Mouse (Mus musculus) embryo, embryonic 10.5 days (tissue): ENCODE measurements at regions not wholly inside any gene's neighbourhood (a gene's known extent, or its start where the extent isn't known, plus 50 kb on each side); places are given as distances from the start of the nearest gene placed in this dataset.
"Not testable (repeated sequence)": the region's sequence is repeated elsewhere in the genome, so short reads cannot be mapped to it uniquely, and the experiment has no call there.

Experiments
- DNase-seq: peaks from one replicate; pipeline ENCODE4 v3.0.0-alpha.2; 2015; ENCODE audit warnings: low spot score

DNA sequence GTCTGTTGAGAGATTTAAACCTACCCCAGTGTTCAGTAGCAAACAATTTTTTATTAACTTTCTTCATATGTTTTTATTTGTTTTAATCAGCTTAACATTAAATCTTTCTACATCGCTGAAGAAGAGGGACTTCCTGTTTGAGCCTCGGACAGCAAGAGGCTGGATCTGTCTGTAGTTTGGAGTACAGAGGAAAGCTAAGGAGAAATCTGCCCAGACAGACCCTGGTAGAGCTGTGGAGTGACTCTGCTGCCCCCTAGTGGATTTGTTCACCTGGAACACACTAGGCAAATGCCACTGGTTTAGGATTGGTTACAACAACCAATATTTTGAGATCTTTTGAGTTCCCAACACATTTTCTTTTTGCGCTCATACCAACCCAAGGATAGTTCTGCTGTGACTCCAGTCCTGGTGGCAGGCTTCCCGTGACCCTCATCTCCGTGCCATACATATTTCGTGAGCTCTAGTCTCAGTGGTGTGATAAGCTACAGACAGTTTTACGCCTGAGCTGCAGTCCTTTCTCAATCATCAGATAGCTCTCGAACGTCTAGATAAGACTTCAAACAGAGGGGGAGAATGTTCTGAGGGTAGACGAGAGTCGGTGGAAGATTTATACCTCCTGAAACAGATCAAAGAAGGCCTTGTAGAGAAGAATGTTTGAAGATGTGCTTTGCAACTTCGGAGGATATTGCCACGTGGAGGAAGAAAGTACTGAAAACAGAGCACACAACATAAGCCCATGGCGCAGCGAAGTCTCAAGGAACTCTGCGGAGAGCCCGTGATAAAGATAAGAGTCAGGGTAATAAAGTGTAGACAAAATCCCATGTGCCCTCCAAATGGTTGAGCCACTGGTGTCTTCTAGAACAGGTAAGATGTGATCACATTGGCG, 119.0 kb upstream of the Nabp1 start:
- peak; percentile 92 for DNase-seq

GRCm38 (mm10) chr1:51594666-51595065, 116.4 kb upstream of the Nabp1 start:
- no peak for DNase-seq

GRCm38 (mm10) chr1:51593621-51594441, 115.6 kb upstream of the Nabp1 start:
- no peak for DNase-seq

- no peak for DNase-seq
Observed at GRCm38 (mm10) chr1:51591886-51592285, 113.7 kb upstream of the Nabp1 start.

- no peak for DNase-seq
Observed at GRCm38 (mm10) chr1:51590606-51591400, 112.6 kb upstream of the Nabp1 start.

DNA sequence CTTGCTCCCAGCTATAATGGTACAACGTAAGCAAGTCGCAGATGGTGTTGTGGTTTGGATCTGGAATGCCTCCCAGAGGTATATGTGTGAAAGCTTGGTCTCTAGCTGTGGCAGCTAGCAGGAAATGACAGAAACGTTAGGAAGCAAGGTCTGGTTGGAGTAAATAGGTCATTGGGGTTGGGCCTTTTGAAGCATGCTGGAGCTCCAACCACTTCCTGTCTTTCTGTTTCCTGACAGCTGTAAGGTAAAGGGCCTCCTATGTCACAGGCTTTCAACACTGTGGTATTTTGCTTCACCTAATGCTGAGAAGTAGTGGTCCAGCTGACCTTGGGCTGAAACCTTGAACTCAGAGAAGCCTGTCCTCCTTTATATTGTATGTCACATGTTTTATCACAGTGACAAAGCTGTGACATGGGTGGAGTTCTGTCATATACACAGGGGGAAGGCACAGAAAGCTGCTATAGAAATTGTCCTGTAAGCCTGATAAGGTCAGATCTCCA, 106.8 kb upstream of the Nabp1 start:
- no peak for DNase-seq

DNA sequence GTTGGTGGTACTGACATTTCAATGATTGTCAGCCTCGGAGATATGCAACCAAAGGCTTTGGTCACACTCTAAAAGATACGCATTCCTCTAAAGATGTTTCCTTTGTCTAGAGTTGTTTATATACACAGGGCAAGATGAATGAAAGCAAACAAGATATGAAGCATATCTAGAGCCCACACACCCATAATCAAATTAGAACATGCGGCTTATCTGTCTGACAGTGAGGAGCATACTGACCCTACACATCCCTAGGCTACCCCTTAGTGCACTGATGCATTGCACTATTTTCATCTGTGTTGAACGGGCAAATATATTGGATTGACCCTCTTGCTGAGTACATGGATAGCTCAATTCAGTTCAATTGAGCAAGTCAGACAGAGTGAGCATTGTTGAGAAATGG, 105.6 kb upstream of the Nabp1 start:
- DNase-seq: no peak

DNA sequence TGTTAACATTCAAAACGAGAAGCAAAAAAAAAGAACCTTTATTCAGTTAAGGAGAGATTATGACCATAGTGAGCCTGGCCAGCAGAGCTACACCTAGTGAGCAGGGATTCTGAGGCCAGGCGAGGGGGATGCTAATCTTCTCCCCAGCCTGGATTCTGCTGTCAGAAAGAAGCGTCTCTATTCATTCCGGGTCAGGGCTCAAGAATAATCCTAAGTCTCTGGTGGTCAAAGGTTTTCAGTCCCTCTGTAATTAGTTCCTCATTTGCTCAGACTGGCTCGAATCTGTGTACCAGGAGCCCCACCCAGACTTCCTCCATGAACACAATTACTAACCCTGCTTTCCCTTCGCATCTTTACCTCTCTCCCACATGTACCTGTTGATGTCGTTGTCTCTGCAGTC, 101.8 kb upstream of the Nabp1 start:
- peak; percentile 55 for DNase-seq

DNA sequence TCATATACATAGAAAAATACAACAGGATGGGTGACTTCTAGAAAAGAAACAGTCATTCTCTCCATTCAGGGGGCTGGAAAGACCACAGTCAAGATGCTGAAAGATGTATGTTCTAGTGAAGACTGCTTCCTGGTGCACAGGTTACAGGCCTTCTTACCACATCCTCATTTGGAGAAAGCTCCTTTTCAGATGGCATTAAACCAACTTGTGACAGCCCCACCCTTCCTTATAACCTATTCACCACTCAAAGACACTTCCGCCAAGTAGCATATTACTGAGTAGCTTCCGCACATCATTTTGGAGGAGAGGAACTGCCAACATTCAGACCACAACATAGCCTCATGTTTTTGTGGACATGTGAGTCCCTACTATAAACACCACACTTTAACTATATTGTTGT, 99.5 kb upstream of the Nabp1 start:
- DNase-seq: no peak

DNA sequence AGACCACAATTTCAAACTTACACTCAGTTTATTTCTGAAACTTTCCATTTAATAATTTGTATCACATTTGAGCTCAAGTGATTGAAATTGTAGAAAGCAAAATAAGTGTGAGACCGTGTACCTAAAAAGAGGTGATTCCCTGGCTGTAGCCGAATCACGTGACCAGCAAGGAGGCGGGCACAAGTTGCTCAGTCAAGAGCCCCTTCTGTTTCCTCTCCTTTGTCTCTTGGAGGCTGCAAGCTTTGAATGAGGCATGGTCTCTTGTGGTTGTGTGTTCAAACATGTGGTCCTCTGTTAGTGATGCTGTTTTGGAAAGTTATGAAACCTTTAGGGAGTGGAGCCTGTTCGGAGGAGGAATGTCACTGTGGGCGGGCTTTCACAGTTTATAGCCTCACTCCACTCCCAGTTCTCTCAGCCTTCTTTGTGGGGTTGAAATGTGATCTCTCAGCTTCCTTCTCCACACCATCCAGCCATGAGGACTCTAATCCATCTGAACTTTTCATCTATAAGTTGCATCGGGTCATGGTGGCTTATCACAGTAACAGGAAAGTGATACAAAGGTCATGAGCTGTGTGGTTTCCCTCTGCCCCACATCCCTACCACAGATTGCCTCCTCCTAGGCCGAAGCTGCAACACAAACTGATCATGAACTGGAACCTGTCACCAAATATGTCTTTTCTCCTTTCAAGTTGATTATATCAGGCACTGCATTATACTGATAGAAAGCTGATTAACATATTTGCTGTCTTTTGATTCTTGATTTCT, 94.3 kb upstream of the Nabp1 start:
- DNase-seq: no peak

DNA sequence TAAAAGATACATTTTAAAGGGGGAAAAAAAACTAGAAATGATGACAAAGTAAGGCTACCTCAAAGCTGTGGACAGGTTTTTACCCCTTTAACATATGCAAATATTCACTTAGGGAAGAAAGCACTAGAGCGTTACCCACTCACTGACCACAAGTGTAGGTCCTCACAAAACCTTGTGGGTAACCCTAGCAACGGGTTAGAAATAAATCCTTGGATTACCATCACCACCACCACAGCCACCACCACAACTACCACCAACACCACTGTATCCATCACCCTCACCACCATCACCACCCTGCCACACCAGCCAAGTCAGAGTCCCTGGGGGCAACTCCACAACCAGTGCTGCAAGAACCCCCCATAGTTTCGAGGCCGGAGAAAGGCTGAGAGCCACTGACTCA, 91.4 kb upstream of the Nabp1 start:
- DNase-seq: no peak

- no peak for DNase-seq
Observed at GRCm38 (mm10) chr1:51566170-51566649, 88.0 kb upstream of the Nabp1 start.

DNA sequence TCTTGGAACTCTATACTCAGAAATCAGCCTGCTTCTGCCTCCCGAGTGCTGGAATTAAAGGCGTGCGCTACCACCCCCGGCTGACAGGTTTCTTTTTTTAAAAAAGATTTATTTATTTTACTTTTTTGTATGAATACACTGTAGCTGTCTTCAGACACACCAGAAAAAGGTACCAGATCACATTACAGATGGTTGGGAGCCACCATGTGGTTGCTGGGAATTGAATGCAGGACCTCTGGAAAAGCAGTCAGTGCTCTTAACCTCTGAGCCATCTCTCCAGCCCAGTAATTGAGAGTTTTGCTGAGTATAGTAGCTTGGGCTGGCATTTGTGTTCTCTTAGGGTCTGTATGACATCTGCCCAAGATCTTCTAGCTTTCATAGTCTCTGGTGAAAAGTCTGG, 78.4 kb upstream of the Nabp1 start:
- DNase-seq: not testable (repeated sequence)

DNA sequence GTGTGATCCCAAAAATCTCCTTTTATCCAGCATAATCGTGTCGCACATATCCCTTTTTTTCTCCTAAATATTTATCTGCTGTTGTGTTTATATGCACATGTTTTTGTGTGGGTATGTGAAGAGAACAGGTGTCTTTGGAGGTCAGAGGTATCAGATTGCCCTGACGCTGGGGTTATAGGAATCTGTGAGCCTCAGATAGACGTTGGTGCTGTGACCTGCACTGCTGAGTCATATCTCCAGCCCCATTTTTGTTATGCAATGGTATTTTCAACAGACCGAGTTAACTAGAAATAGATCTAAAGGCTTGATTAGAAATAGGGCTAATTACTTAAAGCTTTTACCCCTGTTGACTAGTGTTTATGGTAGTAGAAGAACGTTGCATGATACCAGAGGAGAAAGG, 75.5 kb upstream of the Nabp1 start:
- DNase-seq: no peak

DNA sequence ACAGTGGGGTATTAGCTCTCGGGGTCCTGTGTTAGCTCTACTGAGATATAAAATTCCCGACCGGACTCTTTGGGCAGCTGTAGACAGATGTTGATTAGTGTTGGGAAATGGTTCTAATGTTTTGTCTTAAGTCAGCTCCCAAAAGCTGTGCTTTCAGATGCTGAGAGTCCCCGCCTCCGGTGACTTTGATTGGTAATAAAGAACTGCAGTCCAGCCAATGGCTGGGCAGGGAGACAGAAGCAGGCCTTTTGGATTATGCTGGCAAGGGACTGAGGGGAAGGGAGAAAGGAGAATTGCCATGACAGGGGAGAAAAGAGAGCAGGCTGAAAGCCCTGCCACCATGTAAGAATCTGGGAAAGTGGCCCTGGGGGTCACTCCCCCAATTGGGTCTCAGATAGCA, 73.4 kb upstream of the Nabp1 start:
- DNase-seq: peak; percentile 47

GRCm38 (mm10) chr1:51542801-51543200, 64.6 kb upstream of the Nabp1 start:
- no peak for DNase-seq

DNA sequence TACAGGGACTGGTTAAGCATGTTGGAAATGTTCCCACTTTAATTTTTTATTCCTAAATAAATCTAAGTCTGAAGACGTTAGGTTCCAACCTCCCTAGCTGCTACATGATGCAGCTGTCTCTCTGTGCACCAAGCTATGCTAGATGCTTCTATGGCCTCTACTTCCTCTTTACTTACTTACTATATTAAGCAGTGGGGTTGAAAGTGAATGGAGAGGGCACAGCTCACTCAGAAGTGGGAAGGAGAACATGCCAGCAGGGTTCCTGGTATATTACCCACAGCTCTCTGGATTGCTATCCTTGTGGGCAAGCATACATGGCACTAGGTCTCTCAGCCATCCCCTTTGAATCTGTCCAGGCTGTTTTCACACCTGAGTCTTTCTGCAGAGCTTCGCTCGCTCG, 61.4 kb upstream of the Nabp1 start:
- no peak for DNase-seq

DNA sequence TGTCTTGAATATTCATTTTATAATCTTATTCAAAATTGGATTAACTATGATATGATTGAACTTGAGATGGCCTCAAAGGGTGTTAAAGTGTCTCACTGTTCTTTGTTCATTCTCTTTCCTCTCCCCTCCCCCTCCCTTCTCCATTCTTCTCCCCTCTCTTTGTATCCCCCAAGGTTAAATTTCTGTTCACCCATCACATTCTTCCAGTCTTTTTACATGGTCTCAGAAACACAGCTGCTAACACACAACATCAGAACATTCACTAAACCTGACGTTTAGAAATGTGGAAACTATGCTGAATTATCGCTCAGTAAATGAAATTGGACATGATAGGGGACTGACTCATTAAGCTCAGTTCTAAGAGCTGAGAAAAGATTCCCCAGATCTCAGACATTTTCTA, 60.6 kb upstream of the Nabp1 start:
- no peak for DNase-seq

DNA sequence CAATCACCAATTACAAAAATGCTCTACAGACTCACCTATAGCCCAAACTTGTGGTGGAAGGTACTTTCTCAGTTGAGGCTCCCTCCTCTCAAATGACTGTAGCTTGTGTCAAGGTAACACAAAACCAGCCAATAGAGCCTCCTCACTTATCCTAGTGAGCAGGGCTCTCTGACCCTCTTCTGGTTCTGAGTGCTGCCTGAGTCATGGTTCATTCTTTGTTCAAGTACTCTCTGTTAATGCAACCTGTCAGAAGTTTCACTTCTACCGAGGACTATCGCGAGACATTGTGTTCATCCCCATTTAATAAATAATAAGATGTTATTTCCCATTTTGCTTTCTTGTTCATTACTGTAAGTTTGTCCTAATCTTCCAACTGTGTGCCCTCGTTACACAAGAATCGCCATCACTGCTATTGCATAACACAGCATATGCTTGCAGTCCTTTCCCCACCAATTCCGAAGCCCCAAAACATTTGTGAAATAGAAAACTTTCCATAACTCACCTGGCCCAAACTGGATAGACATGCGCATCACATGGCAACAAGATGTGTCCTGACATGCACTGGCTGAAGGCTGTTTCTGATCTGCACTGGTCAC, 59.6 kb upstream of the Nabp1 start:
- no peak for DNase-seq

GRCm38 (mm10) chr1:51536076-51536475, 57.9 kb upstream of the Nabp1 start:
- DNase-seq: no peak

DNA sequence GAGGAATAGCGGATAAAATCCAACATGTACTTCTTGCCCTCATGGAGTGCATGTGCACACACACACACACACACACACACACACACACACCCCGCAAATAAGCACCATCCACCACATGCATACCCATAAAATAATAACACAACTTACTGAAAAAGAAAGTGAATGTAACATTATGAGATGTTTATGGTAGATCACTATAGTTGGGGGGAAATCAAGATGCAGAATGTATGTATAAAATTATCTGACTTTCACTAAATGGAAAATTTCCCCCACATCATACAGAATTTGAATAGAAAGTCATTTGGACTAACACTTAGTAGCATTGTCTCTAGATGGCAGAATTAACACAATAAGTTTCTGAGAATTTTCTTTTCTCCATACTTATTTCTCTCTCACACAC, 57.2 kb upstream of the Nabp1 start:
- no peak for DNase-seq
